Comparison of ENCODE assay signal across 8 mouse cellular contexts in the genomic region with DNA sequence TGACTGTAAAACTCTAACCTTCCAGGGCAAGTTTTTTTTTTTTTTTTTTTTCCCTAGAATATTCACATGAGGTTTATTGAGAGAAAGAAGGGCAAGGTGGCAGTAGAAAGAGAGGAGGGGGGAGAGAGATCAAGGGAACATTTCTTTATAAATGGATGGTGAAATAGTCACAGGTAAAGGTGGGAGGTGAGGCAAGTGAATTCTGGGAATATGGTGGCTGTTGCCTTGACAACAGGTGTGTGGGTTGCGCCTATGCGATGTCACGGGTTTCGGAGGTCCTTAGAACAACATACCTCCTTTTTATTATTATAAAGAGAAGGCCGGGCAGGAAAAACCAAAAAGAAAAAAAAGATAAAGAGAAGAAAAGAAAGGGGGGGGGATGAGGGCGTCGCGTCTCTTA. TPM values are rescaled to one million over a fixed set of nuclear protein-coding genes. Genes with fewer than 3 reads are reported as not detected.
DNase-seq lines count a peak whose midpoint lies in the region; ATAC-seq and TF ChIP-seq lines count a peak whose summit lies in the region.

No protein-coding gene starts in this region.

- peak overlapping the region; percentile 38; the same call in 1 of the 2 replicates for H3K4me3 ChIP-seq in heart, embryonic 15.5 days
- peak overlapping the region; percentile 23; the same call in 1 of the 2 replicates for H3K4me3 ChIP-seq in brown adipose tissue, adult 24 weeks (ENCODE audit: insufficient read depth, low read depth, low read length)
- H3K4me3 ChIP-seq in hindbrain, embryonic 13.5 days: peak overlapping the region; percentile 27
- no peak overlapping the region for H3K4me3 ChIP-seq in liver, postnatal 0 days (ENCODE audit: low read depth, low read length)

- H3K27ac ChIP-seq in heart, embryonic 15.5 days: peak overlapping the region; percentile 56; the same call in 1 of the 2 replicates
- peak overlapping the region; percentile 66; the same call in 1 of the 2 replicates for H3K27ac ChIP-seq in brown adipose tissue, adult 24 weeks (replicated peaks; ENCODE audit: low read depth, low read length)
- H3K27ac ChIP-seq in hindbrain, embryonic 13.5 days: no peak overlapping the region
- H3K27ac ChIP-seq in liver, postnatal 0 days (ENCODE audit: low read depth): no peak overlapping the region

- H3K36me3 ChIP-seq in heart, embryonic 15.5 days: no peaks in the 10 kb centered on the region
- H3K36me3 ChIP-seq in hindbrain, embryonic 13.5 days: no peaks in the 10 kb centered on the region
- no peaks in the 10 kb centered on the region for H3K36me3 ChIP-seq in liver, postnatal 0 days (replicated peaks; ENCODE audit: insufficient read depth, low read length)

- DNase-seq in heart, postnatal 14 days: no peak
- DNase-seq in liver, postnatal 0 days: no peak
- no peak for DNase-seq in MN1 (ENCODE audit: low spot score)
- DNase-seq in left cerebral cortex, adult 8-10 months (ENCODE audit: low spot score in 2 of 2): no peak
- no peak for DNase-seq in embryo, embryonic 10 days (ENCODE audit: low spot score)

- no peaks in the 10 kb centered on the region for H3K4me1 ChIP-seq in heart, embryonic 15.5 days (replicated peaks)
- no peaks in the 10 kb centered on the region for H3K4me1 ChIP-seq in brown adipose tissue, adult 24 weeks (ENCODE audit: control insufficient read depth, insufficient read depth, insufficient read length, low read length)
- H3K4me1 ChIP-seq in hindbrain, embryonic 13.5 days (replicated peaks): peaks cover 9% of the 10 kb centered on the region; the same call in 1 of the 2 replicates
- peaks cover 6% of the 10 kb centered on the region; the same call in 1 of the 2 replicates for H3K4me1 ChIP-seq in liver, postnatal 0 days (ENCODE audit: insufficient read depth)

- no peaks in the 10 kb centered on the region for H3K27me3 ChIP-seq in heart, embryonic 15.5 days
- H3K27me3 ChIP-seq in hindbrain, embryonic 13.5 days: no peaks in the 10 kb centered on the region
- H3K27me3 ChIP-seq in liver, postnatal 0 days (ENCODE audit: insufficient read depth, low read length): no peaks in the 10 kb centered on the region

- ATAC-seq in heart, embryonic 15.5 days (replicated peaks; ENCODE audit: insufficient number of reproducible peaks, insufficient read depth, low FRiP score, low read depth): no peak
- peak; percentile 11; the same call in 1 of the 2 replicates for ATAC-seq in hindbrain, embryonic 13.5 days (ENCODE audit: low FRiP score)
- ATAC-seq in liver, postnatal 0 days: no peak

- peak overlapping the region; percentile 62 for H3K4me2 ChIP-seq in heart, embryonic 15.5 days
- peak overlapping the region; percentile 51 for H3K4me2 ChIP-seq in hindbrain, embryonic 13.5 days
- H3K4me2 ChIP-seq in liver, postnatal 0 days (ENCODE audit: low read depth, low read length): peak overlapping the region; percentile 63

- no peaks in the 10 kb centered on the region for H3K9me3 ChIP-seq in heart, embryonic 15.5 days (replicated peaks)
- H3K9me3 ChIP-seq in hindbrain, embryonic 13.5 days: no peaks in the 10 kb centered on the region
- H3K9me3 ChIP-seq in liver, postnatal 0 days (ENCODE audit: low read length): no peaks in the 10 kb centered on the region

- WGBS in heart, embryonic 15.5 days: 55% methylated on average over 8 of the region's 8 CpGs
- 48% methylated on average over 8 of the region's 8 CpGs for WGBS in hindbrain, embryonic 13.5 days
- WGBS in liver, postnatal 0 days (ENCODE audit: insufficient replicate concordance): 69% methylated on average over 8 of the region's 8 CpGs

- TF ChIP-seq EP300 in liver, postnatal 0 days (IDR thresholded peaks at IDR 0.05; ENCODE audit: low read depth): no peak

- no peak for TF ChIP-seq CTCF in liver, postnatal 0 days (IDR thresholded peaks at IDR 0.05; ENCODE audit: low read depth)

- intact Hi-C loops in heart, postnatal 14 days (cut with DNase I): loop anchor here (1.0 to 5.0 kb wide), 2 partner anchors 9 to 157 kb away; no protein-coding TSS in a partner anchor

- peak overlapping the region; percentile 38; the same call in 1 of the 2 replicates for H3K9ac ChIP-seq in heart, embryonic 15.5 days
- 0 out of 2 replicates have a peak overlapping the region, but pooled peaks have one; percentile 6 for H3K9ac ChIP-seq in hindbrain, embryonic 13.5 days
- no peak overlapping the region for H3K9ac ChIP-seq in liver, postnatal 0 days (replicated peaks)

RNA-seq across cellular contexts. Expression of gene Birc3, which starts 41.9 kb away (rescaled TPM):
- polyA plus RNA-seq in heart, embryonic 15.5 days (2015; fragmentation: Nextera tagmentation; extraction: Ambion mirVana): 5.4 and 8.2 TPM in 2 replicates
- 10 to 100 TPM in 1 of 2 experiments, 1 to 10 TPM in 1; 8.9 to 10.3 TPM for total RNA-seq in heart, postnatal 14 days (2021)
- polyA plus RNA-seq in brown adipose tissue, adult 24 weeks (2012; ENCODE audit: insufficient read depth, insufficient read length, missing spikeins): 12.6 and 14.9 TPM in 2 replicates
- polyA plus RNA-seq in hindbrain, embryonic 13.5 days (2015; fragmentation: Nextera tagmentation; extraction: Ambion mirVana): 2.3 and 2.8 TPM in 2 replicates
- 7.2 and 7.8 TPM in 2 replicates for polyA plus RNA-seq in liver, postnatal 0 days (2015; fragmentation: Nextera tagmentation; extraction: Ambion mirVana)
- 1 to 10 TPM; 1.9 to 4.3 (median 3.3) TPM for total RNA-seq in left cerebral cortex, adult 8-10 months (2022)

Comparison
In these comparisons a context has a peak if more than half of its experiments do, and no peak if none do; other contexts are left out.
1. H3K27ac ChIP-seq: peak in heart, embryonic 15.5 days (single experiment) and brown adipose tissue, adult 24 weeks (single experiment); none in hindbrain, embryonic 13.5 days (single experiment) and liver, postnatal 0 days (single experiment).
2. Peak in every context shown above with its lines, with median percentiles within 50 percentile points of each other: H3K4me2 ChIP-seq.